Mouse (Mus musculus) hindbrain, embryonic 15.5 days (tissue): Measurements from ENCODE around the gene Dpf1. TPM values are rescaled to one million over a fixed set of nuclear protein-coding genes. Genes with fewer than 3 reads are reported as not detected.
A peak's percentile ranks its signal among the peaks of the same experiment; 100 is the strongest.

ENCODE experiments used
- ATAC-seq: fragments of 200-750 bp; cut with Nextera tagmentation; 2 replicates; pipeline ENCODE4 v1.8.0; 2017; ENCODE audit warnings: low read depth, moderate number of reproducible peaks, moderate TSS enrichment; ENCODE audit not compliant: low FRiP score
- H3K27ac ChIP-seq: fragments of 300-500 bp; sonication (generic); replicated peaks from 2 replicates; pipeline ENCODE4 v1.5.1; 2015; ENCODE audit warnings: mild to moderate bottlenecking, inconsistent platforms
- H3K27me3 ChIP-seq: fragments of 300-500 bp; sonication (generic); 2 replicates; pipeline ENCODE4 v1.6.1; 2015; ENCODE audit warnings: control low read depth, inconsistent platforms
- H3K36me3 ChIP-seq: fragments of 300-500 bp; sonication (generic); 2 replicates; pipeline ENCODE4 v1.6.1; 2015; ENCODE audit warnings: control low read depth, inconsistent platforms
- H3K4me1 ChIP-seq: fragments of 300-500 bp; sonication (generic); replicated peaks from 2 replicates; pipeline ENCODE4 v1.6.1; 2015; ENCODE audit warnings: control low read depth, inconsistent platforms
- H3K4me2 ChIP-seq: fragments of 300-500 bp; sonication (generic); 2 replicates; pipeline ENCODE4 v1.6.1; 2015; ENCODE audit warnings: moderate library complexity, mild to moderate bottlenecking, inconsistent platforms
- H3K4me3 ChIP-seq: fragments of 300-500 bp; sonication (generic); 2 replicates; pipeline ENCODE4 v1.5.1; 2015; ENCODE audit warnings: mild to moderate bottlenecking, inconsistent platforms
- H3K9ac ChIP-seq: fragments of 300-500 bp; sonication (generic); 2 replicates; pipeline ENCODE4 v1.6.1; 2015; ENCODE audit warnings: inconsistent platforms
- H3K9me3 ChIP-seq: fragments of 300-500 bp; sonication (generic); 2 replicates; pipeline ENCODE4 v1.6.1; 2016; ENCODE audit warnings: control low read depth, inconsistent platforms
- WGBS: fragments of 180-500 bp; shearing (Covaris S2); methylation state at CpG from one replicate; pipeline ENCODE4 v1.1.7; 2015; 5-methylcytosine and 5-hydroxymethylcytosine counted together
- polyA plus RNA-seq: library from polyadenylated mRNA; unstranded; fragments of >200 nt; fragmentation: Nextera tagmentation; extraction: Ambion mirVana; gene quantifications from 2 replicates; pipeline ENCODE4 v1.2.1, GENCODE M21; 2015

Gene Dpf1
- polyA plus RNA-seq, 1 experiment from 2014 or later: 184 TPM

DNA sequence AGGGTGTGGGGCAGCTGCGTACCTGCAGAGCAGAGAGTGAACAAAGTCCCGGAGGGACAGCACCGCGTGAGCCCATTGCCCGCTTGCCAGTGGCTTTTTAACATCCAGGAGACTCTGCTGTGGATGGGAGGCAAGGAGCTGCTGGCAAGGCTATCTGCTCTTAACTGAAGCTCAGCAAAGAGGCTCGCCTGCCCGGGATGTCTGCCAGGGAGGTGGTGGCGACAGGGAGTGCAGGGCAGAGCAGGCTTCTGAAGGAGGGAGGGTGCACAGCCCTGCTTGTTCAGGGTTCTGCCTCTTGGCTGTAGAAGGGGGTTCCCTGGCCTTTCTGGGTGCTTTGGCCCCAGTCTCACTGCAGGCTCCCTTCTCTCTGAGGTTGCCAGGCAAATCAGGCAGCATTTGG is 50.4 kb downstream of the Dpf1 start:
- 81% methylated on average over 8 of the region's 8 CpGs for WGBS
- no peaks in the 10 kb centered on the region for H3K9me3 ChIP-seq
- no peak overlapping the region for H3K4me3 ChIP-seq
- no peak for ATAC-seq
- H3K9ac ChIP-seq: no peak overlapping the region
- H3K4me2 ChIP-seq: no peak overlapping the region
- peaks cover 39% of the 10 kb centered on the region; the same call in 1 of the 2 replicates for H3K36me3 ChIP-seq
- H3K4me1 ChIP-seq: no peaks in the 10 kb centered on the region
- no peaks in the 10 kb centered on the region for H3K27me3 ChIP-seq
- H3K27ac ChIP-seq: no peak overlapping the region

DNA sequence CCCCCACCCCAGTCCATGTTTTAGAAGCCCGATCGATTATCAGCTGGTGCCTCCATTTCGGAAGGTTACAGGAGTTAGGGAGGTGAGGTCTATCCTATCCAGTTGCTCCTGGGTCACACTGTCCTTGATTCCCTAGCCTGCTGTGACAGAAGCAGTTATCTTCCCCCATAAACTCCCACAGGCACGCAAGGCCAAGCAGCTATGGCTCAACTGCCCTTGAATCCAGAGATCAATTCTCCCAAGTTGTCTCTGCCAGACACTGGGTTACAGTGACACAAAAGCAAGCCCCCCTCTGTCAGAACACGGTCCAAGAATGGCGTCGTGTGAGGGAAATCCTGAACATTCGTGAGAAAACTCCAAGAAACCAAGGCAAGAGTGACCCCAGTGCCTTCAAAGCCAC is 51.7 kb downstream of the Dpf1 start:
- Histone ChIP-seq H3K27me3 (no peaks in the 10 kb centered on the region), H3K36me3 (peaks cover 30% of the 10 kb centered on the region; the same call in 1 of the 2 replicates), H3K4me3 (no peak overlapping the region), H3K4me2 (no peak overlapping the region), H3K9ac (no peak overlapping the region), H3K27ac (no peak overlapping the region), H3K4me1 (no peaks in the 10 kb centered on the region), H3K9me3 (no peaks in the 10 kb centered on the region)
- 86% methylated on average over 6 of the region's 8 CpGs for WGBS
- no peak for ATAC-seq

DNA sequence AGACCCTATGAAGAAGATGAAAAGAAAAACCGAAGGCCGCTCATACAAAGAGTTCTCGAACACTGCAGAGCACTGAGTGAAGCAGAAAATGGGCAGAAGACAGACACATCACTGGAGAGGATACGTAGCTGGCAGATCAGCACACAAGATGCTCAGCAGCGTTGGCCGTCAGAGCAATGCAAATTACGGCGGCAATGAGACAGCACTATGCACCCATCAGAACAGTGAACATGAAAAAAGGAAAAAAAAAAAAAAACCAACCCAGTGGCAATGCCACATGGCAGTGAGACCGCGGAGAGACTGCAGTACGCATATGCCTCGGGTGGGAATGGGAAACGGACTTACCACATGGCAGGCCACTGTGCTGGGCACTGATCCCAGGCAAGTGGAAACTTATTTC is 57.7 kb downstream of the Dpf1 start:
- Histone ChIP-seq H3K4me2 (no peak overlapping the region), H3K27me3 (no peaks in the 10 kb centered on the region), H3K27ac (no peak overlapping the region), H3K4me1 (peaks cover under 1% of the 10 kb centered on the region; the same call in 1 of the 2 replicates), H3K9ac (no peak overlapping the region), H3K9me3 (no peaks in the 10 kb centered on the region), H3K4me3 (no peak overlapping the region), H3K36me3 (peaks cover 16% of the 10 kb centered on the region; the same call in 1 of the 2 replicates)
- no peak for ATAC-seq
- WGBS: 87% methylated on average over 13 of the region's 13 CpGs

DNA sequence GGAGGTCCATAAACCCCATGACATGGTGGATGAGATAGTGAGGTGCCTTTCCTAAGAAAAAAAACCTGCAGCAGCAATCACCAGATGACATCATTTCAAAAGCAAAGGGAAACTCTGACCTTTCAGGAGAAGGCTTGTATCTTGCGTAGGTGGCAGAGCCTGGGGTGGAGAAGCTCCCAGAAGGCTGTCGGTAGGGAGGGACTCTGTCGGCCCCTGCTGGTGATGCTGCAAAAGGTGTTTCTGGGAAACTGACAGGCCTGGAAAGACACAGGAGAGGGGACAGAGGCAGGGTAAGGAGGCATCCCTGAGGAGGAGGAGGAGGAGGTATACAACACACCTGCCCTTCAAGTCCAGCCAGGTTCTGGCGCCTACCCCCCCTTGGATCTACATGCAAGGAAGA is 60.3 kb downstream of the Dpf1 start:
- Histone ChIP-seq H3K27me3 (no peaks in the 10 kb centered on the region), H3K36me3 (peaks cover 16% of the 10 kb centered on the region; the same call in 1 of the 2 replicates), H3K4me1 (peaks cover 22% of the 10 kb centered on the region), H3K4me2 (no peak overlapping the region), H3K9ac (no peak overlapping the region), H3K9me3 (no peaks in the 10 kb centered on the region), H3K27ac (no peak overlapping the region), H3K4me3 (no peak overlapping the region)
- no peak for ATAC-seq
- WGBS: 20% methylated on average over 4 of the region's 4 CpGs

DNA sequence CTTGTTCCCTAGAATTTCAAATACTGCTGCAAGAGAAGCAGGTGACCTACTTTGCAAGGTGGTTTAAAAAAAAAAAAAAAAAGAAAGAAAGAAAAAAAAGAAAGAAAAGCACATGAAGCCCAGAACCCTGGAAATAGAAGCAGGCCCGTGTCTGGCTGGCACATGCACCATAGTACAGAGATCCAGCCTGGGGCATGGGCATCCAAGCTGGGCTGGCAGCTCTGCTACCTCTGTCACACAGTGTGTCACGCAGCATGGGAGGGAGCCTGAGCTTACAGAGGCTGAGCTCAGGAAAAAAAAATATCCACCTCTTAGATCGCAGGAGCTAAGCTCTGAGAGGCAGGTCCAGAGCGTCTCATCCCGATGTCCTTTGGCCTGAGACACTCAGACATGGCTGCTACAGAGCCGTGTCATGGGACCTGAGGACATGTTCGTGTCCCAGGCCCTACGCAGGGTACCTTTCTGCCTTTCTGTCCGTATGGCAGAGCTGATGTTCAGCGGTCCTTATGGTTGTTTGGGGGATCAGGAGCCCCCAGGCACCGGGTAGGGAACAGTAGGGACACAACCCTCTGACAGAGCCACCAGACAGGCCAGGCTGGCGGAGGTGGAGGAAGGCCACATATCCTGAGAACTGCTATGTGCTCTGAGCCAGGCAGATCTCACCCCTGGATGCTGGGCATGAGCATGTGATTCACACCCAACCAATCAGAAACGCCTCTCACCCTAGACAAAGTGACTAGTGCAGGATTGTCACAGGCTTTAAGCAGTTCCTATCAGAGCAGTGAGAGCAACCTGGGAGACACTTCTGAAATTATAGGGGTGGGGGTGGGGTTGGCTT is 63.6 kb downstream of the Dpf1 start:
- peak; percentile 93 for ATAC-seq
- Histone ChIP-seq H3K36me3 (peaks cover 14% of the 10 kb centered on the region; the same call in 1 of the 2 replicates), H3K4me2 (peak overlapping the region; percentile 16; the same call in 1 of the 2 replicates), H3K4me1 (peaks cover 22% of the 10 kb centered on the region), H3K9ac (no peak overlapping the region), H3K4me3 (no peak overlapping the region), H3K27me3 (no peaks in the 10 kb centered on the region), H3K27ac (peak overlapping the region; percentile 85), H3K9me3 (no peaks in the 10 kb centered on the region)
- 66% methylated on average over 13 of the region's 13 CpGs for WGBS

Other genes with a start within 250 kb of the Dpf1 start
- 8.6 and 10.3 TPM in 2 replicates for gene Ryr1, start 178.8 kb upstream of the Dpf1 start, polyA plus RNA-seq
- gene Rasgrp4, start 169.1 kb upstream of the Dpf1 start, polyA plus RNA-seq: 0.87 and 0.91 TPM in 2 replicates
- gene Fam98c, start 147.7 kb upstream of the Dpf1 start, polyA plus RNA-seq: 33.0 and 37.9 TPM in 2 replicates
- gene Ggn, start 133.7 kb upstream of the Dpf1 start, polyA plus RNA-seq: 0.46 and 0.70 TPM in 2 replicates
- 9.5 and 11.9 TPM in 2 replicates for gene Spred3, start 133.5 kb upstream of the Dpf1 start, polyA plus RNA-seq
- gene Psmd8, start 123.2 kb upstream of the Dpf1 start, polyA plus RNA-seq: 272 and 274 TPM in 2 replicates
- 2.9 and 3.2 TPM in 2 replicates for gene Catsperg1, start 89.9 kb upstream of the Dpf1 start, polyA plus RNA-seq
- 0.77 and 2.0 TPM in 2 replicates for gene Kcnk6, start 71.4 kb upstream of the Dpf1 start, polyA plus RNA-seq
- gene Yif1b, start 65.6 kb upstream of the Dpf1 start, polyA plus RNA-seq: 95.9 and 99.5 TPM in 2 replicates
- gene 2200002D01Rik, start 55.5 kb upstream of the Dpf1 start, polyA plus RNA-seq: 0.67 and 0.75 TPM in 2 replicates
- gene Spint2, start 22.0 kb upstream of the Dpf1 start, polyA plus RNA-seq: 73.8 and 84.5 TPM in 2 replicates
- 3.0 and 5.1 TPM in 2 replicates for gene Ppp1r14a, start 14.6 kb upstream of the Dpf1 start, polyA plus RNA-seq
- gene Sipa1l3, start 214.7 kb downstream of the Dpf1 start, polyA plus RNA-seq: 22.4 and 23.3 TPM in 2 replicates